Comparison of ENCODE assay signal across 24 mouse cellular contexts in the genomic region with DNA sequence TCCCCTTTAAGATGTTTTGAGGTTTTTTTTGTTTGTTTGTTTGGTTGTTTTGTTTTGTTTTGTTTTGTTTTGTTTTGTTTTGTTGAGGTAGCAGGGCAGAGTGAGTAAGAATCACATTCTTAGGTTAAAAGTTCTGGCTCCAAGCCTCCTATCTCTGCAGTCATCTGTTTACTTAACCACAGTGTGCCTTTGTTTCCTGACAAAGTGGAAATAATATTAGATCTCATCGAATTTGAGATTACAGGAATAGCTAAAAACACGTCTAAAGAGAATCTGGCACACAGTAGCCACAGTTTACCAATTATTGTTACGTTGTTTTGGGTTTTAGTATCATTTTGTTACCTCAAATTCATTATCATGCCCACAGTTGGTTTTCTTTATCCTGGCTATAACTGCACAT. TPM values are rescaled to one million over a fixed set of nuclear protein-coding genes. Genes with fewer than 3 reads are reported as not detected.
DNase-seq lines count a peak whose midpoint lies in the region; ATAC-seq and TF ChIP-seq lines count a peak whose summit lies in the region.
"Had no signal": no experiment of that assay in that cellular context is flagged by ENCODE, and none has a peak within 500 bp of the region (broad histone marks: within the 10 kb centered on the region; RNA-seq: fewer than 3 reads in every experiment).

No protein-coding gene starts in this region.

- no peaks in the 10 kb centered on the region for H3K27me3 ChIP-seq in heart, embryonic 15.5 days
- H3K27me3 ChIP-seq in MEL (ENCODE audit: control insufficient read depth in 1 of 2, insufficient read depth in 2 of 2, low read length in 2 of 2), result no peaks in the 10 kb centered on the region
- H3K27me3 ChIP-seq: embryonic facial prominence, embryonic 12.5 days; forebrain, embryonic 12.5 days; hindbrain, embryonic 12.5 days had no signal

- no peak for TF ChIP-seq POLR2A in MEL (IDR thresholded peaks at IDR 0.05; ENCODE audit: control insufficient read depth in 1 of 2, insufficient read depth in 1 of 2, low read depth in 1 of 2, low read length in 2 of 2, poor library complexity in 1 of 2)

- peak overlapping the region; percentile 3; the same call in 1 of the 2 replicates for H3K27ac ChIP-seq in heart, embryonic 15.5 days
- H3K27ac ChIP-seq in MEL (ENCODE audit: control insufficient read depth, low read depth, low read length), result no peak overlapping the region; the same call in 1 of the 2 replicates
- H3K27ac ChIP-seq: embryonic facial prominence, embryonic 12.5 days; forebrain, embryonic 12.5 days; hindbrain, embryonic 12.5 days had no signal

- DNase-seq in heart, adult 11 months, result no peak
- DNase-seq in CD4-positive helper T cell, adult 2 months (ENCODE audit: low read depth, low spot score), result peak; percentile 40
- DNase-seq in MEL (ENCODE audit: low read depth, low spot score), result no peak
- no peak for DNase-seq in thymus, postnatal 36 days
- DNase-seq in urinary bladder, adult 18-20 months (ENCODE audit: low spot score in 2 of 2), result no peak
- DNase-seq: B cell, adult 2 months; cerebellum, adult 11-12 months; cerebellum, adult 9-10 months; cerebellum, postnatal 25 days; gastrocnemius, postnatal 25 days; kidney, adult 11 months; kidney, adult 9 months had no signal

- H3K4me1 ChIP-seq in heart, embryonic 15.5 days (replicated peaks), result peaks cover 5% of the 10 kb centered on the region
- peaks cover 18 to 26% of the 10 kb centered on the region in 2 experiments for H3K4me1 ChIP-seq in MEL (ENCODE audit: control insufficient read depth in 1 of 2, insufficient read depth in 2 of 2, low read length in 2 of 2)
- H3K4me1 ChIP-seq: embryonic facial prominence, embryonic 12.5 days; forebrain, embryonic 12.5 days; hindbrain, embryonic 12.5 days had no signal

- H3K4me3 ChIP-seq in heart, embryonic 15.5 days, result no peak overlapping the region
- no peak overlapping the region for H3K4me3 ChIP-seq in MEL (ENCODE audit: control insufficient read depth in 1 of 2, insufficient read depth in 1 of 2, low read depth in 2 of 2, low read length in 2 of 2)
- H3K4me3 ChIP-seq: embryonic facial prominence, embryonic 12.5 days; forebrain, embryonic 12.5 days; hindbrain, embryonic 12.5 days had no signal

- TF ChIP-seq RAD21 in MEL (IDR thresholded peaks at IDR 0.05; ENCODE audit: low read depth, low read length), result no peak

- H3K79me2 ChIP-seq in MEL (ENCODE audit: control insufficient read depth, insufficient read depth, low read length, poor library complexity), result 0 out of 2 replicates have a peak, but pooled peaks cover 1% of the 10 kb centered on the region

- H3K4me2 ChIP-seq in heart, embryonic 15.5 days, result no peak overlapping the region
- H3K4me2 ChIP-seq: embryonic facial prominence, embryonic 12.5 days; forebrain, embryonic 12.5 days; heart, embryonic 11.5 days; hindbrain, embryonic 12.5 days had no signal

- peaks cover 5% of the 10 kb centered on the region for H3K36me3 ChIP-seq in heart, embryonic 15.5 days
- H3K36me3 ChIP-seq in MEL (ENCODE audit: control insufficient read depth in 1 of 2, insufficient read depth in 2 of 2, low read length in 2 of 2), result peaks cover 7 to 36% of the 10 kb centered on the region in 2 experiments; a peak in 3 of 4 replicates
- H3K36me3 ChIP-seq: embryonic facial prominence, embryonic 12.5 days; forebrain, embryonic 12.5 days had no signal

- 57% methylated on average over 3 of the region's 3 CpGs for WGBS in heart, embryonic 15.5 days

- no peak for TF ChIP-seq CTCF in MEL (IDR thresholded peaks at IDR 0.05 in 2 of 3, conservative IDR thresholded peaks at IDR 0.05 in 1 of 3; ENCODE audit: control insufficient read depth in 1 of 3, insufficient read depth in 1 of 3, low read depth in 2 of 3, low read length in 3 of 3, poor library complexity in 1 of 3, severe bottlenecking in 1 of 3)

- no peak overlapping the region for H3K9ac ChIP-seq in heart, embryonic 15.5 days
- no peak overlapping the region for H3K9ac ChIP-seq in MEL (ENCODE audit: control insufficient read depth, low read depth, low read length, poor library complexity, severe bottlenecking)
- H3K9ac ChIP-seq: embryonic facial prominence, embryonic 12.5 days; forebrain, embryonic 12.5 days; hindbrain, embryonic 12.5 days had no signal

- peak in 1 of 2 experiments; percentile 62; a peak in 3 of 4 replicates for TF ChIP-seq EP300 in MEL (IDR thresholded peaks at IDR 0.05; ENCODE audit: low read depth in 1 of 2, low read length in 2 of 2)

- no peaks in the 10 kb centered on the region for H3K9me3 ChIP-seq in heart, embryonic 15.5 days (replicated peaks)
- no peaks in the 10 kb centered on the region for H3K9me3 ChIP-seq in MEL (replicated peaks; ENCODE audit: insufficient read depth, low read length)
- H3K9me3 ChIP-seq: embryonic facial prominence, embryonic 12.5 days; forebrain, embryonic 12.5 days; hindbrain, embryonic 12.5 days had no signal

- no peak for ATAC-seq in heart, embryonic 15.5 days (replicated peaks; ENCODE audit: insufficient number of reproducible peaks, insufficient read depth, low FRiP score, low read depth)
- peak; percentile 51 for ATAC-seq in megakaryocyte-erythroid progenitor cell, adult 5-6 weeks (replicated peaks; ENCODE audit: low FRiP score, low TSS enrichment, poor library complexity, severe bottlenecking)
- ATAC-seq: forebrain, embryonic 16.5 days; hindbrain, embryonic 16.5 days had no signal

TF ChIP-seq in MEL, 35 proteins besides CTCF, POLR2A, EP300 and RAD21:
- TF ChIP-seq ZNF384 (IDR thresholded peaks at IDR 0.05; ENCODE audit: low read depth, low read length), result no peak
- TF ChIP-seq GATA1 (IDR thresholded peaks at IDR 0.05; ENCODE audit: low read depth, low read length), result 0 out of 2 replicates have a peak, but pooled peaks have one; percentile 55
- peak; percentile 25; the same call in 1 of the 2 replicates for TF ChIP-seq ETS1 (IDR thresholded peaks at IDR 0.05; ENCODE audit: low read depth, low read length)

RNA-seq across cellular contexts. Expression of a gene that starts 9.3 kb away (rescaled TPM):
- polyA plus RNA-seq in heart, embryonic 15.5 days (2015; fragmentation: Nextera tagmentation; extraction: Ambion mirVana), result 20.8 and 27.0 TPM in 2 replicates
- total RNA-seq in MEL (2012; rRNA removed), result 9.6 and 11.7 TPM in 2 replicates
- polyA plus RNA-seq in MEL (2012; ENCODE audit: insufficient read depth in 1 of 2, insufficient read length in 2 of 2, low read depth in 1 of 2, low replicate concordance in 2 of 2, missing spikeins in 1 of 2), result 10 to 100 TPM in 1 of 2 experiments, not detected in 1; 28.5 TPM
- 27.2 and 31.1 TPM in 2 replicates for total RNA-seq in megakaryocyte-erythroid progenitor cell, adult 5-6 weeks (2014; fragmentation: Nextera tagmentation)
- total RNA-seq in megakaryocyte-erythroid progenitor cell, adult 5-6 weeks (2017), result 5.0 and 15.4 TPM in 2 replicates

RNA-seq across cellular contexts. Expression of a gene that starts 9.3 kb away (rescaled TPM):
- 173 and 183 TPM in 2 replicates for polyA plus RNA-seq in heart, embryonic 15.5 days (2015; fragmentation: Nextera tagmentation; extraction: Ambion mirVana)
- 180 and 186 TPM in 2 replicates for total RNA-seq in MEL (2012; rRNA removed)
- polyA plus RNA-seq in MEL (2012; ENCODE audit: insufficient read depth in 1 of 2, insufficient read length in 2 of 2, low read depth in 1 of 2, low replicate concordance in 2 of 2, missing spikeins in 1 of 2), result 10 to 100 TPM in 1 of 2 experiments, not detected in 1; 74.9 TPM
- total RNA-seq in megakaryocyte-erythroid progenitor cell, adult 5-6 weeks (2014; fragmentation: Nextera tagmentation), result 136 and 145 TPM in 2 replicates
- total RNA-seq in megakaryocyte-erythroid progenitor cell, adult 5-6 weeks (2017), result 48.9 and 57.3 TPM in 2 replicates

RNA-seq across cellular contexts. Expression of a gene that starts 20.7 kb away (rescaled TPM):
- 0.69 and 1.7 TPM in 2 replicates for polyA plus RNA-seq in heart, embryonic 15.5 days (2015; fragmentation: Nextera tagmentation; extraction: Ambion mirVana)
- not detected in 2 replicates for total RNA-seq in MEL (2012; rRNA removed)
- polyA plus RNA-seq in MEL (2012; ENCODE audit: insufficient read depth in 1 of 2, insufficient read length in 2 of 2, low read depth in 1 of 2, low replicate concordance in 2 of 2, missing spikeins in 1 of 2), result not detected
- total RNA-seq in megakaryocyte-erythroid progenitor cell, adult 5-6 weeks (2014; fragmentation: Nextera tagmentation), result not detected in 2 replicates
- not detected in 2 replicates for total RNA-seq in megakaryocyte-erythroid progenitor cell, adult 5-6 weeks (2017)
- total RNA-seq: adrenal gland, postnatal 10 days; adrenal gland, postnatal 4 days; gastrocnemius, postnatal 25 days; granulocyte monocyte progenitor cell, adult 5-6 weeks; heart, postnatal 25 days had no signal

RNA-seq across cellular contexts. Expression of a gene that starts 48.1 kb away (rescaled TPM):
- polyA plus RNA-seq in heart, embryonic 15.5 days (2015; fragmentation: Nextera tagmentation; extraction: Ambion mirVana), result 3.5 and 12.0 TPM in 2 replicates
- 2.7 and 3.4 TPM in 2 replicates for total RNA-seq in MEL (2012; rRNA removed)
- 10 to 100 TPM in 1 of 2 experiments, not detected in 1; 22.7 TPM for polyA plus RNA-seq in MEL (2012; ENCODE audit: insufficient read depth in 1 of 2, insufficient read length in 2 of 2, low read depth in 1 of 2, low replicate concordance in 2 of 2, missing spikeins in 1 of 2)
- total RNA-seq in megakaryocyte-erythroid progenitor cell, adult 5-6 weeks (2014; fragmentation: Nextera tagmentation), result not detected in 2 replicates
- not detected in 2 replicates for total RNA-seq in megakaryocyte-erythroid progenitor cell, adult 5-6 weeks (2017)
- total RNA-seq: granulocyte monocyte progenitor cell, adult 5-6 weeks had no signal
